Mouse (Mus musculus) kidney, embryonic 16.5 days (tissue): ENCODE measurements at regions not wholly inside any gene's neighbourhood (a gene's known extent, or its start where the extent isn't known, plus 50 kb on each side); places are given as distances from the start of the nearest gene placed in this dataset.
A peak's percentile ranks its signal among the peaks of the same experiment; 100 is the strongest.

ENCODE experiments used
- ATAC-seq: fragments of 200-750 bp; cut with Nextera tagmentation; 2 replicates; pipeline ENCODE4 v1.8.0; 2017; ENCODE audit warnings: moderate TSS enrichment; ENCODE audit not compliant: low FRiP score, low TSS enrichment
- H3K27ac ChIP-seq: fragments of 300-500 bp; sonication (generic); 2 replicates; pipeline ENCODE4 v1.5.1; 2014; ENCODE audit warnings: low read length
- H3K27me3 ChIP-seq: fragments of 300-500 bp; sonication (generic); 2 replicates; pipeline ENCODE4 v1.6.1; 2014; ENCODE audit warnings: low read length, control low read depth, mixed read lengths; ENCODE audit not compliant: insufficient read depth
- H3K36me3 ChIP-seq: fragments of 300-500 bp; sonication (generic); 2 replicates; pipeline ENCODE4 v1.6.1; 2014; ENCODE audit warnings: low read length, control low read depth, mixed read lengths; ENCODE audit not compliant: insufficient read depth
- H3K4me1 ChIP-seq: fragments of 300-500 bp; sonication (generic); 2 replicates; pipeline ENCODE4 v1.6.1; 2014; ENCODE audit warnings: low read length, control low read depth, mixed read lengths; ENCODE audit not compliant: insufficient read depth
- H3K4me2 ChIP-seq: fragments of 300-500 bp; sonication (generic); replicated peaks from 2 replicates; pipeline ENCODE4 v1.6.1; 2014; ENCODE audit warnings: low read depth, low read length
- H3K4me3 ChIP-seq: fragments of 300-500 bp; sonication (generic); 2 replicates; pipeline ENCODE4 v1.5.1; 2014; ENCODE audit warnings: mild to moderate bottlenecking, low read length
- H3K9ac ChIP-seq: fragments of 300-500 bp; sonication (generic); replicated peaks from 2 replicates; pipeline ENCODE4 v1.6.1; 2014; ENCODE audit warnings: low read length
- H3K9me3 ChIP-seq: fragments of 300-500 bp; sonication (generic); 2 replicates; pipeline ENCODE4 v1.6.1; 2016; ENCODE audit warnings: low read length, control low read depth
- WGBS: fragments of 180-500 bp; shearing (Covaris S2); extraction: QIAGEN DNeasy Blood & Tissue Kit; methylation state at CpG from one replicate; pipeline ENCODE4 v1.1.7; 2014; 5-methylcytosine and 5-hydroxymethylcytosine counted together

- H3K4me1 ChIP-seq: peaks cover 4% of the 10 kb centered on the region; the same call in 1 of the 2 replicates
- H3K4me3 ChIP-seq: no peak overlapping the region
- WGBS: 21% methylated on average over 4 of the region's 4 CpGs
- H3K9me3 ChIP-seq: no peaks in the 10 kb centered on the region
- no peaks in the 10 kb centered on the region for H3K36me3 ChIP-seq
- H3K27ac ChIP-seq: no peak overlapping the region
- peak; percentile 63; the same call in 1 of the 2 replicates for ATAC-seq
- no peak overlapping the region for H3K4me2 ChIP-seq
- no peaks in the 10 kb centered on the region for H3K27me3 ChIP-seq
- H3K9ac ChIP-seq: no peak overlapping the region
Measured at GRCm38 (mm10) chr16:49533498-49533998, 165.5 kb upstream of the Ift57 start.

GRCm38 (mm10) chr16:49550231-49550630, 148.8 kb upstream of the Ift57 start:
- H3K4me3 ChIP-seq: no peak overlapping the region
- no peak overlapping the region for H3K27ac ChIP-seq
- H3K4me1 ChIP-seq: no peaks in the 10 kb centered on the region
- no peaks in the 10 kb centered on the region for H3K36me3 ChIP-seq
- no peaks in the 10 kb centered on the region for H3K27me3 ChIP-seq
- no peak for ATAC-seq
- no peak overlapping the region for H3K4me2 ChIP-seq
- 75% methylated on average over 3 of the region's 3 CpGs for WGBS
- no peak overlapping the region for H3K9ac ChIP-seq
- no peaks in the 10 kb centered on the region for H3K9me3 ChIP-seq

- no peak for ATAC-seq
- Histone ChIP-seq H3K9me3 (no peaks in the 10 kb centered on the region), H3K36me3 (no peaks in the 10 kb centered on the region), H3K27ac (no peak overlapping the region), H3K4me3 (no peak overlapping the region), H3K4me2 (no peak overlapping the region), H3K9ac (no peak overlapping the region), H3K27me3 (no peaks in the 10 kb centered on the region), H3K4me1 (no peaks in the 10 kb centered on the region)
- WGBS: 91% methylated on average over 2 of the region's 2 CpGs
Measured at GRCm38 (mm10) chr16:49570031-49570430, 129.0 kb upstream of the Ift57 start.

GRCm38 (mm10) chr16:49572485-49573170, 126.4 kb upstream of the Ift57 start:
- 73% methylated on average over 12 of the region's 12 CpGs for WGBS

GRCm38 (mm10) chr16:49573171-49573517, 125.9 kb upstream of the Ift57 start:
- no peak for ATAC-seq
- H3K36me3 ChIP-seq: no peaks in the 10 kb centered on the region
- no peak overlapping the region for H3K9ac ChIP-seq
- H3K4me2 ChIP-seq: no peak overlapping the region
- H3K27ac ChIP-seq: no peak overlapping the region
- H3K9me3 ChIP-seq: no peaks in the 10 kb centered on the region
- no peaks in the 10 kb centered on the region for H3K27me3 ChIP-seq
- no peaks in the 10 kb centered on the region for H3K4me1 ChIP-seq
- 66% methylated on average over 3 of the region's 3 CpGs for WGBS
- no peak overlapping the region for H3K4me3 ChIP-seq

More at GRCm38 (mm10) chr16:49572485-49573170, 126.4 kb upstream of the Ift57 start:
- ATAC-seq: peak; percentile 61; the same call in 1 of the 2 replicates
- Histone ChIP-seq H3K27ac (no peak overlapping the region), H3K36me3 (no peaks in the 10 kb centered on the region), H3K4me1 (no peaks in the 10 kb centered on the region), H3K4me3 (no peak overlapping the region), H3K9me3 (no peaks in the 10 kb centered on the region), H3K9ac (no peak overlapping the region), H3K27me3 (no peaks in the 10 kb centered on the region), H3K4me2 (no peak overlapping the region)

- Histone ChIP-seq H3K4me1 (no peaks in the 10 kb centered on the region), H3K4me3 (no peak overlapping the region), H3K36me3 (no peaks in the 10 kb centered on the region), H3K9ac (no peak overlapping the region), H3K4me2 (no peak overlapping the region), H3K27ac (no peak overlapping the region), H3K9me3 (no peaks in the 10 kb centered on the region), H3K27me3 (no peaks in the 10 kb centered on the region)
- 41% methylated on average over 4 of the region's 4 CpGs for WGBS
- ATAC-seq: no peak
Measured at GRCm38 (mm10) chr16:49578976-49579375, 120.1 kb upstream of the Ift57 start.

GRCm38 (mm10) chr16:49580708-49581107, 118.3 kb upstream of the Ift57 start:
- no peak overlapping the region for H3K9ac ChIP-seq
- 76% methylated on average over 6 of the region's 6 CpGs for WGBS

GRCm38 (mm10) chr16:49606500-49606899, 92.5 kb upstream of the Ift57 start:
- 83% methylated on average over 2 of the region's 2 CpGs for WGBS
- Histone ChIP-seq H3K27ac (no peak overlapping the region), H3K9ac (no peak overlapping the region), H3K4me1 (no peaks in the 10 kb centered on the region), H3K4me2 (no peak overlapping the region), H3K4me3 (no peak overlapping the region), H3K9me3 (peaks cover under 1% of the 10 kb centered on the region), H3K27me3 (no peaks in the 10 kb centered on the region), H3K36me3 (no peaks in the 10 kb centered on the region)
- ATAC-seq: no peak

More at GRCm38 (mm10) chr16:49580708-49581107, 118.3 kb upstream of the Ift57 start:
- Histone ChIP-seq H3K9me3 (no peaks in the 10 kb centered on the region), H3K27me3 (no peaks in the 10 kb centered on the region), H3K4me2 (no peak overlapping the region), H3K27ac (no peak overlapping the region), H3K4me3 (no peak overlapping the region), H3K4me1 (no peaks in the 10 kb centered on the region), H3K36me3 (no peaks in the 10 kb centered on the region)
- ATAC-seq: no peak

- Histone ChIP-seq H3K9ac (no peak overlapping the region), H3K9me3 (peaks cover 7% of the 10 kb centered on the region), H3K27me3 (no peaks in the 10 kb centered on the region), H3K4me3 (no peak overlapping the region), H3K4me1 (no peaks in the 10 kb centered on the region), H3K36me3 (no peaks in the 10 kb centered on the region), H3K4me2 (no peak overlapping the region), H3K27ac (no peak overlapping the region)
- no peak for ATAC-seq
- 76% methylated on average over 3 of the region's 3 CpGs for WGBS
Measured at GRCm38 (mm10) chr16:49614801-49615200, 84.2 kb upstream of the Ift57 start.

- H3K27me3 ChIP-seq: no peaks in the 10 kb centered on the region
- no peak overlapping the region for H3K4me2 ChIP-seq
- H3K27ac ChIP-seq: no peak overlapping the region
- H3K9me3 ChIP-seq: peaks cover 7% of the 10 kb centered on the region
- H3K36me3 ChIP-seq: no peaks in the 10 kb centered on the region
- H3K4me1 ChIP-seq: no peaks in the 10 kb centered on the region
- H3K4me3 ChIP-seq: no peak overlapping the region
- no peak overlapping the region for H3K9ac ChIP-seq
- WGBS: 80% methylated on average over 20 of the region's 20 CpGs
- ATAC-seq: no peak
Measured at GRCm38 (mm10) chr16:49615342-49616020, 83.6 kb upstream of the Ift57 start.
